Mouse (Mus musculus) kidney, embryonic 14.5 days (tissue): ENCODE results near the gene Rara. TPM values are rescaled to one million over a fixed set of nuclear protein-coding genes. Genes with fewer than 3 reads are reported as not detected.
A peak's percentile ranks its signal among the peaks of the same experiment; 100 is the strongest.

Experiments
- ATAC-seq: fragments of 200-750 bp; cut with Nextera tagmentation; 2 replicates; pipeline ENCODE4 v1.8.0; 2017; ENCODE audit warnings: moderate number of reproducible peaks, mild to moderate bottlenecking, moderate TSS enrichment, moderate library complexity; ENCODE audit not compliant: low FRiP score, low TSS enrichment
- H3K27ac ChIP-seq: fragments of 300-500 bp; sonication (generic); 2 replicates; pipeline ENCODE4 v1.5.1; 2014; ENCODE audit warnings: low read depth, mild to moderate bottlenecking, low read length, moderate library complexity, mixed read lengths
- H3K27me3 ChIP-seq: fragments of 300-500 bp; sonication (generic); 2 replicates; pipeline ENCODE4 v1.6.1; 2014; ENCODE audit warnings: mild to moderate bottlenecking, low read length; ENCODE audit not compliant: control insufficient read depth, insufficient read depth
- H3K36me3 ChIP-seq: fragments of 300-500 bp; sonication (generic); 2 replicates; pipeline ENCODE4 v1.6.1; 2014; ENCODE audit warnings: low read length, mixed read lengths; ENCODE audit not compliant: control insufficient read depth, insufficient read depth
- H3K4me1 ChIP-seq: fragments of 300-500 bp; sonication (generic); 2 replicates; pipeline ENCODE4 v1.6.1; 2014; ENCODE audit warnings: low read length, mixed read lengths; ENCODE audit not compliant: control insufficient read depth, insufficient read depth
- H3K4me2 ChIP-seq: fragments of 300-500 bp; sonication (generic); replicated peaks from 2 replicates; pipeline ENCODE4 v1.6.1; 2014; ENCODE audit warnings: low read depth, mild to moderate bottlenecking, low read length
- H3K4me3 ChIP-seq: fragments of 300-500 bp; sonication (generic); 2 replicates; pipeline ENCODE4 v1.5.1; 2014; ENCODE audit warnings: mild to moderate bottlenecking, low read length
- H3K9ac ChIP-seq: fragments of 300-500 bp; sonication (generic); 2 replicates; pipeline ENCODE4 v1.6.1; 2014; ENCODE audit warnings: low read depth, mild to moderate bottlenecking, low read length, moderate library complexity
- H3K9me3 ChIP-seq: fragments of 300-500 bp; sonication (generic); 2 replicates; pipeline ENCODE4 v1.6.1; 2016; ENCODE audit warnings: low read length; ENCODE audit not compliant: control insufficient read depth
- WGBS: fragments of 180-500 bp; shearing (Covaris S2); extraction: QIAGEN DNeasy Blood & Tissue Kit; methylation state at CpG from one replicate; pipeline ENCODE4 v1.1.7; 2014; 5-methylcytosine and 5-hydroxymethylcytosine counted together
- polyA plus RNA-seq: library from polyadenylated mRNA; unstranded; fragments of >200 nt; fragmentation: Nextera tagmentation; extraction: Ambion mirVana; gene quantifications from 2 replicates; pipeline ENCODE4 v1.2.1, GENCODE M21; 2014

Gene Rara
- polyA plus RNA-seq, 1 experiment from 2014 or later = 36.7 TPM

DNA sequence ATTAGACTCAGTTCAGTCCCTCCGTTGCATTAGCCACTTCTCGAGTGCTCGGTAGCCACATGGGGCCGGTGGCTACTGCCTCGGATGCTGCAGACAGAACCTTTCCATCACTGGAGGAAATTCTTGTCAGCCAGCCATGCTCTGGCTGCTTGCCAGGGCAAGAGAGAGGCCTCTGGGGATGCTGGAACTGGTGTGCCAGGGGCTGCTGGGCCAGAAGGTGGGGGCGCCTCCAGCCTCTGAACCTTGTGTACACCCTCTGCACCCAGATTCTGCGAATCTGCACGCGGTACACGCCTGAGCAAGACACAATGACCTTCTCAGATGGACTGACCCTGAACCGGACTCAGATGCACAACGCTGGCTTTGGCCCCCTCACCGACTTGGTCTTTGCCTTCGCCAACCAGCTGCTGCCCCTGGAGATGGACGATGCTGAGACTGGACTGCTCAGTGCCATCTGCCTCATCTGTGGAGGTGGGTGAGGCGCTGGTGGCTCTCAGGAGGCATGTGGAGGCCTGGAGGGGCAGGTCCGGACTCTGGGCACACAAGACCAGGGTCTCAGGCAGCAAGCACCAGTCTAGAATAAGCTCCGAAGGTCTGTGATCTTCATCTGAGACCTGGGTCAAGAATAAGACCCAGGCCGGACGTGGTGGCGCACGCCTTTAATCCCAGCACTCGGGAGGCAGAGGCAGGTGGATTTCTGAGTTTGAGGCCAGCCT is 43.9 kb downstream of the Rara start:
- peaks cover 47% of the 10 kb centered on the region for H3K4me1 ChIP-seq
- H3K27ac ChIP-seq = no peak overlapping the region
- H3K9me3 ChIP-seq = no peaks in the 10 kb centered on the region
- WGBS = 79% methylated on average over 23 of the region's 23 CpGs
- no peak overlapping the region for H3K4me3 ChIP-seq
- H3K27me3 ChIP-seq = no peaks in the 10 kb centered on the region
- peaks cover 73% of the 10 kb centered on the region for H3K36me3 ChIP-seq
- H3K9ac ChIP-seq = no peak overlapping the region
- H3K4me2 ChIP-seq = no peak overlapping the region
- ATAC-seq = no peak

DNA sequence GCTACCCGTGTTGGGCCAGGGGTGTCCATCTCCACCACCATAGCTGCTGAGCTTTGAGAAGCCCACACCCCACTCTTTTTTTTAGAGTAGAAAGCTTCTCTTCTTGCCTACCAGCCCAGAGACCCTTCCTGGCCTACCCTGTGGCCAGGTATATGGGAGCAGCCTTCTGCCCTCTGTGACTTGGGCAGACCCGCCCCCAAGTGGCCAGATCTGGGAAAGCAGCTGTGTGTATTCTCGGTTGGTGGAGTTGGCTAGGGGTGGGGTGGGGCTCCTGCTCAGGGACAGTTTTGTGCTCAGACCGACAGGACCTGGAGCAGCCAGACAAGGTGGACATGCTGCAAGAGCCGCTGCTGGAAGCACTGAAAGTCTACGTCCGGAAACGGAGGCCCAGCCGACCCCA is 44.6 kb downstream of the Rara start:
- H3K4me3 ChIP-seq = no peak overlapping the region
- ATAC-seq = 0 out of 2 replicates have a peak, but pooled peaks have one; percentile 11
- no peak overlapping the region for H3K4me2 ChIP-seq
- H3K9ac ChIP-seq = no peak overlapping the region
- H3K27me3 ChIP-seq = no peaks in the 10 kb centered on the region
- WGBS = 54% methylated on average over 9 of the region's 9 CpGs
- peaks cover 66% of the 10 kb centered on the region for H3K36me3 ChIP-seq
- no peak overlapping the region for H3K27ac ChIP-seq
- H3K9me3 ChIP-seq = no peaks in the 10 kb centered on the region
- peaks cover 40% of the 10 kb centered on the region for H3K4me1 ChIP-seq

- H3K36me3 ChIP-seq = peaks cover 59% of the 10 kb centered on the region
- 88% methylated on average over 9 of the region's 9 CpGs for WGBS
- no peak overlapping the region for H3K27ac ChIP-seq
- no peak overlapping the region for H3K9ac ChIP-seq
- H3K4me3 ChIP-seq = no peak overlapping the region
- H3K27me3 ChIP-seq = no peaks in the 10 kb centered on the region
- H3K9me3 ChIP-seq = no peaks in the 10 kb centered on the region
- peaks cover 33% of the 10 kb centered on the region for H3K4me1 ChIP-seq
- ATAC-seq = no peak
- no peak overlapping the region for H3K4me2 ChIP-seq
These were observed 45.3 kb downstream of the Rara start for GRCm38 (mm10) chr11:98972801-98973360.

DNA sequence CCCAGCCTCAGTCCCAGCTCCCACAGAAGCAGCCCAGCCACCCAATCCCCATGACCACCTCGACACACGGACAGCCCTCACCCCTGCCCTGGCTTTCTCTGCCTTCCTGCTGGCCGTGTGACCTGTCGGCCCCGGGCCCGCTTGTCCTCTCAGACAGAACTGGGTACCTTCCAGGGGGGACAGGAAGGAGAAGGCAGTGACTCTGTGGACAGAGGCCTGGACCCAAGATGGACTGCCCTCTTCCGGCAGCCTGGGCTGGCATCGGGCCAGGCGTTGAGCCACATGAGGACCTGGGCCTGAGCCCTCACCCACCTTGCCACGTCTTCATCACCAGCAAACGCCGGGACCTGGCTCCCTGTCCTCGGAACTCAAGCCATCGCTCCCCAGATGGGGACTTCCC is 46.0 kb downstream of the Rara start:
- peaks cover 52% of the 10 kb centered on the region for H3K36me3 ChIP-seq
- no peak for ATAC-seq

GRCm38 (mm10) chr11:98974213-98974612 is 46.6 kb downstream of the Rara start:
- no peaks in the 10 kb centered on the region for H3K9me3 ChIP-seq
- 82% methylated on average over 6 of the region's 6 CpGs for WGBS

More for the DNA sequence above, 46.0 kb downstream of the Rara start:
- Histone ChIP-seq H3K27me3 (no peaks in the 10 kb centered on the region), H3K9ac (no peak overlapping the region), H3K9me3 (no peaks in the 10 kb centered on the region), H3K4me1 (peaks cover 26% of the 10 kb centered on the region), H3K27ac (no peak overlapping the region), H3K4me2 (no peak overlapping the region), H3K4me3 (no peak overlapping the region)
- WGBS = 83% methylated on average over 14 of the region's 14 CpGs

DNA sequence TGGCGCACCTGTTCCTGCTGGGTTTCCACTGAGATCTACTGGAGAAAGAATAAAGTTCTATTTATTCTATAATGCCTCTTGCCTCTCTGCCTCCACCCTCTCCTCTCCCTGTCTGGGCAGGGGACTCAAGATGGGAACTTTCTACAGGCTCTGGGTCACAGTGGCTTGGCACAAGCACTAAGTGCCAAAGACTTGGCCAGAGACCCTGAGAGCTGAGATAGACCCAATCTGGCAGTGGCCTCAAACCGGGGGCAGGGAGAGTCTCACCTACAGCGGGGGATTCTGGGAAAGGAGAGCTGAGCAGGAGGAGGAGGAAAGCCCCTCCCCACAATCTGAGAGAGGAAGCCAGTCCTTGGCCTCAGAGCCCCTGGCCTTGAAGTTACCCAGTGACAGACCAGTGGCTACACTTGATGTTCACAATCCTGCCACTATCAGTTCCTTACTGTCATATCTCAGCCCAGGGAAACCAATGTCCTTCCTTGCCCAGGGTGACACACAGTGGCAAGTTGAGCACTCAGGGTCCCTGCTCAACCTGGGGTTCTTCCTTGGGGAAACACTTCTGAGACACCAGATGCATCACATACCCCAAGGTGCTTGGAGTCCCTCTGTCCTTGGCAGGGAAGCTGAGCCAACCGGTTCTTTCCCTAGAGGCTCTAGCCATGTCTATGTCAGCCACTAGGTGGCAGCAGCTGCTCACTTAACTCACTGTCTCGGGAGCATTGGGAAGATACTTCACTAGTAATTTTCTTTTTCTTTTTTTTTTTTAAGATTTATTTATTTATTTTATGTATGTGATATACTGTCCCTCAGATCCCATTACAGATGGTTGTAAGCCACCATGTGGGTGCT is 47.5 kb downstream of the Rara start:
- peaks cover 46% of the 10 kb centered on the region for H3K36me3 ChIP-seq
- no peak overlapping the region for H3K4me2 ChIP-seq
- no peak overlapping the region for H3K27ac ChIP-seq
- no peaks in the 10 kb centered on the region for H3K27me3 ChIP-seq
- WGBS = 56% methylated on average over 5 of the region's 5 CpGs
- no peak overlapping the region for H3K4me3 ChIP-seq
- ATAC-seq = no peak
- peaks cover 11% of the 10 kb centered on the region for H3K4me1 ChIP-seq
- H3K9me3 ChIP-seq = no peaks in the 10 kb centered on the region
- no peak overlapping the region for H3K9ac ChIP-seq

More at GRCm38 (mm10) chr11:98974213-98974612, 46.6 kb downstream of the Rara start:
- no peak overlapping the region for H3K9ac ChIP-seq
- no peak for ATAC-seq
- peaks cover 52% of the 10 kb centered on the region for H3K36me3 ChIP-seq
- H3K4me3 ChIP-seq = no peak overlapping the region
- peaks cover 20% of the 10 kb centered on the region for H3K4me1 ChIP-seq
- H3K27ac ChIP-seq = no peak overlapping the region
- no peak overlapping the region for H3K4me2 ChIP-seq
- H3K27me3 ChIP-seq = no peaks in the 10 kb centered on the region

DNA sequence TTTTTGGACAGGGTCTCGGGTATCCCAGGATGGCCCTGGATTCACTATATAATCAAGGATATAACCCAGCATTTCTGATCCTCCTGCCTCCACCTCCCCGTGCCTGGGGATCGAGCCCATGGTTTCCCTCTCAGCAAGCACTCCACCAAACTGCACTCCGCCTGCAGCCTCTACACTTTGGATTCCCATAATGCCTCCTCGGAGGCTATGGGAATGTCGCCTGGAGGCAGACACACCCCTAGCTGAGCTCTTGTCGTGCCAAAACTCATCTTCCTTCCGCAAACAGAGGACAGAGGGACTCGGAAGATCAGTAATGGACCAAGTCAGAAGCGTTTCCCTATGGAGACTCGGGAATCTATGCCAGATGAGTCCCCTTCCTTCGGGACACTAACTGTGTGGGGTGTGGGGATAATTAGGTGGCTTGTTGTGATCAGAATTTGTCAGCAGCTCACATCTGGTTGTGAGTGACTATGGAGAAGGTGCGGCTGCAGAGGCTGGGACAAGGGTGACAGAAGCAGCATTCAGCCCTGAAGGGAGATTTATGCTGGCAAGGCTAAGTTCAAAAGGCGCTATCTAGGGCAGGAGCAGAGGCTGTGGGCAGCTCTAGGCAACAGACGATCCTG is 51.0 kb downstream of the Rara start:
- Histone ChIP-seq H3K9me3 (no peaks in the 10 kb centered on the region), H3K36me3 (peaks cover 11% of the 10 kb centered on the region), H3K4me1 (peaks cover 10% of the 10 kb centered on the region), H3K27me3 (peaks cover 6% of the 10 kb centered on the region; the same call in 1 of the 2 replicates), H3K27ac (no peak overlapping the region), H3K9ac (no peak overlapping the region), H3K4me2 (no peak overlapping the region), H3K4me3 (no peak overlapping the region)
- no peak for ATAC-seq
- 58% methylated on average over 15 of the region's 15 CpGs for WGBS

- 81% methylated on average over 4 of the region's 5 CpGs for WGBS
- no peak overlapping the region for H3K4me2 ChIP-seq
These were observed 51.7 kb downstream of the Rara start for GRCm38 (mm10) chr11:98979356-98979755.

More at GRCm38 (mm10) chr11:98979356-98979755, 51.7 kb downstream of the Rara start:
- Histone ChIP-seq H3K4me3 (no peak overlapping the region), H3K36me3 (peaks cover 4% of the 10 kb centered on the region), H3K9me3 (no peaks in the 10 kb centered on the region), H3K27ac (no peak overlapping the region), H3K4me1 (peaks cover 10% of the 10 kb centered on the region), H3K9ac (no peak overlapping the region), H3K27me3 (peaks cover 6% of the 10 kb centered on the region; the same call in 1 of the 2 replicates)
- no peak for ATAC-seq
